Mouse (Mus musculus): ENCODE measurements around the gene Pgrmc2. TPM values are rescaled to one million over a fixed set of nuclear protein-coding genes. Genes with fewer than 3 reads are reported as not detected.

Gene Pgrmc2
- total RNA-seq, 2 experiments from 2014 or later, result 13.2 to 15.0 TPM

Other genes with a start within 250 kb of the Pgrmc2 start
- gene Mfsd8, start 236.2 kb downstream of the Pgrmc2 start, total RNA-seq (2015; ENCODE audit: low replicate concordance), result 8.3 and 10.0 TPM in 2 replicates
- gene Mfsd8, start 236.2 kb downstream of the Pgrmc2 start, total RNA-seq (2017; ENCODE audit: low replicate concordance), result 5.6 and 6.6 TPM in 2 replicates
- gene Abhd18, start 236.1 kb downstream of the Pgrmc2 start, total RNA-seq (2015; ENCODE audit: low replicate concordance), result 17.7 and 23.8 TPM in 2 replicates
- 34.3 and 36.9 TPM in 2 replicates for gene Abhd18, start 236.1 kb downstream of the Pgrmc2 start, total RNA-seq (2017; ENCODE audit: low replicate concordance)
- not detected in 2 replicates for gene 1700034I23Rik, start 180.5 kb downstream of the Pgrmc2 start, total RNA-seq (2015; ENCODE audit: low replicate concordance)
- not detected in 2 replicates for gene 1700034I23Rik, start 180.5 kb downstream of the Pgrmc2 start, total RNA-seq (2017; ENCODE audit: low replicate concordance)
- gene Larp1b, start 133.2 kb downstream of the Pgrmc2 start, total RNA-seq (2015; ENCODE audit: low replicate concordance), result 36.2 and 46.3 TPM in 2 replicates
- gene Larp1b, start 133.2 kb downstream of the Pgrmc2 start, total RNA-seq (2017; ENCODE audit: low replicate concordance), result 48.1 and 70.5 TPM in 2 replicates